Mouse (Mus musculus): Measurements from ENCODE around the gene Gpatch8.

The Gpatch8 gene

DNA sequence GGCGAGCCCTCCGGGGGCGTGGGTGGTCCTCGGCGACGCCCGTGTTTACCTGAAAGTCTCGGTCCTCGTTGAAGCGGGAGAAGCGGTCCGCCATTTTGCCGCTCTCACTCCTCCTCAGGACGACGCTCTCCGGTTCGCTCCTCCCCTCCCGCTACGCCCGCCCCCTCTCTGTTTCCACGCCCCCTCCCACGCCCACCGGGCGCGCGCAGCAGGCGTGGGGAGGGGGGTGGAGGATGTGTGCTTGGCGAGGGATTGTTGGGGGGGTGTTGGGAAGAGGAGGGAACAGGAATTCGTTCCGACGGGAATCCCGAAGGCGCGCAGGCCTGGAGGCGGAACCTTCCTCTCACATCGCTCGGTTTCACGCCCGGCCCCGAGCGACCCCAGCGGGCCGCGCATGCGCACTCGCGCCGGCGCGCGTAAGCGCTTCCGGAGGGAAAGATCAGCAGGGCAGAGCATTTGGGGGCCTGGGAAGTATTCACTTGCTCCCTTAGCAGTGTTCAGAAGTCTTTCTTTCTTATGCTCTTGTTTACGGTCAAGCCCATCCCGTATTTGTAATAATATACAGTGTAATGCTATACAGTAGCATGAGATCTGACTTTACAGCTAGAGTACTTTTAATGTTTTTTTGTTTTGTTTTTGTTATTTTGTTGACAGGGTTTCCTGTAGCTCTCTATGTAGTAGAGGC is at the start of gene Gpatch8:
Gene Gpatch8 (minus strand): TSS at position 362 of the 685 bp plus-strand sequence.
- peak; percentile 98 to 99 for DNase-seq (ENCODE audit: inconsistent age in 2 of 2, low spot score in 1 of 2)

- DNase-seq (ENCODE audit: inconsistent age in 2 of 2, low spot score in 1 of 2), result peak; percentile 49 to 82
Measured at GRCm38 (mm10) chr11:102604777-102605552, 48.8 kb upstream of the Gpatch8 start.

DNA sequence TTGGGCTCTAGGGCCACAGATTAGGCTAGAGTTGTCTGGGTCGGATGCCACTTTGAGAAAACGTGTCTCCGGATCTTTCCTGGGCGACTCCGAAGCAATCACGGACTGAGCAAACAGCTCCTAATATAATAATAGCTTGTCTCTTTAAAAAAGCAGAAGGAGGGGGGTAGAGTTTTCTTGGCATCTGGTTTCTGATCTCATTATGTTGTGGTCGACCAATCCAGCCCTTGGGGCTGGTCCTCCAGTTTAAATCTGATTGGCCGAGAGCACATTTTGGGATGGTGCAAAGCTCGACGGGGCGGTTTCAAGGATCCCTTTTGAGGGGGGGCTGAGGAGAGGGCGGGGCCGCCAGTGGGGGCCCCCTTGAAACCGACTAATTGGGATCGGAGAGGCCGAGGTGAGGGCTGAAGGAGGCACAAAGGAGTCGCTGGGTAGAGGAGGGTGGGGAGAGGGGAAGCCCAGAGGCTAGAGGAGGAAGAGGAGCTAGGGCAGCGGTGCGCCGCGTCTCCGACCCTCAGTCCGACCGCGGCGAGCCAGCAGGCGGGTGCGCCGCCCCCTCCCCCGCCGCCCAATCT is 47.9 kb upstream of the Gpatch8 start, which contains the start of gene Fzd2:
Gene Fzd2 (plus strand): TSS at position 387 of the 575 bp plus-strand sequence.
- peak; percentile 88 to 95 for DNase-seq (ENCODE audit: inconsistent age in 2 of 2, low spot score in 1 of 2)

GRCm38 (mm10) chr11:102603496-102603850 is 47.3 kb upstream of the Gpatch8 start:
- peak; percentile 52 to 84 for DNase-seq (ENCODE audit: inconsistent age in 2 of 2, low spot score in 1 of 2)

DNA sequence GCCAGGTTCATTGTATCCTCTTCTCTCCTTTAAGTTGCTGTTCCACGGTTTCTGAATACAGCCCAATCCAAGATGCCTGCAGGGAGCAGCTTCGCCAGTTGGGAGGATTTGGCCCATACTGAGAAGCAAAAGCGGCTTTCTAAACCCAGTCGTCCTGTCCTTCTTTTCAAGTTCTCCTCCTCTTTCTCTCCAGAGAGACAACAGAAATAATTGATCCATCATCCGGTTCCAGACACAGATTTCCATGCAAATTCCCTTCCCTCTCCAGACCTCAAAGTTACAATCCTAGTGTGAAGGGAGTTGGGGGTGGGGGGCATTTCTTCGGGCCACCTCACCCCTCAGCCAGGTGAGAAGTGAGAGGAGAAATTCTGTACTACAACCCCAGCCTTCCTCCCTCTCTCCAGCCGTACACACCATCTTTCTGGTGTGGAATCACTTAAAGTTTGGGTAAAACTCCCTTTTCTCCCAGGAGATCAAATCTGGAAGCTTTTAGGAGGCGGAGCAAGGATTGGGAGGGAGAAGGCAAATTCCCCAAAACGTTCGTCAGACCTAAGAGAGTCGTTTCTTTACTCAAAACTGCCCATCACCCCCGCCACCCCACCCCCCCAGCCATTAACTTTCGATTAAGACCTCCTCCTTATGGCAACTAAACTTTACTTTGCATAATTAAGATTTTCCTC is 46.8 kb upstream of the Gpatch8 start:
- DNase-seq (ENCODE audit: inconsistent age in 2 of 2, low spot score in 1 of 2), result no peak

DNA sequence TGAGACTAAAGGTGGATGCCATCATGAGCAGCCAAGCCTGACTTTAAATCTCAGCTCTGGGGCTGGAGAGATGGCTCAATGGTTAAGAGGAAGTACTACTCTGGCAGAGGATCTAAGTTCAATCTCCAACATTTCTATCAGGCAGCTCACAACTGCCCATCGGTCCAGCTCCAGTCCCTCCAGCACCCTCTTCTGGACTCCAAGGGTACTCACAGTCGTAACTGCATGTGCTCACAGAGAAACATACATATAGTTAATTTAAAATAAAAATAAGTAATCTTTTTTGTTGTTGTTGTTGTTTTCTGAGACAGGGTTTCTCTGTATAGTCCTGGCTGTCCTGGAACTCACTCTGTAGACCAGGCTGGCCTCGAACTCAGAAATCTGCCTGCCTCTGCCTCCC is 43.7 kb upstream of the Gpatch8 start:
- no peak for DNase-seq (ENCODE audit: inconsistent age in 2 of 2, low spot score in 1 of 2)

DNA sequence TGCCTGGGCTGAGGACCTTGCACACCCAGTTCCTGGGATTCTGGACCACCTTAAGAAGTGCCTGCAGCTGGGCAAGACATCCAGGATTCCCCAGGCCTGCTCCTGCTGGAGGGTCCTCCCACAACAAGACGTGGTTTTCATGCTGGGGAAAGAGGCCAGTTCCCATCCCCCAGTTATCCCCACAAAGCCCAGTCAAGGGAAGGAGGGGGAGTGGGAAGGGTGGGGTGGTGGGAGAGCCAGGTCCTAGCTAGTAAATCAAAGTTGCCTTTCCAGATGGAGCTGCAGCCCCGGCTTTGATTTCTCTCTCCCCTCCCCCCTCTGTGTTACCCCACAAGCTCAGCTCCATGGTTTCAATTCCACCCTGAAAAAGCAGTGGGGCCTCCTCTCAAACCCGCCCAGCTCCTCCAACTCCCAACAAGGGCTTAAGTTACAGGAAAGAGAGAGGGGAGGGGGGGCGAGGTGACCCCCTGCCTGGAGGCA is 39.2 kb upstream of the Gpatch8 start:
- DNase-seq (ENCODE audit: inconsistent age in 2 of 2, low spot score in 1 of 2), result no peak

GRCm38 (mm10) chr11:102587554-102587953 is 31.4 kb upstream of the Gpatch8 start:
- DNase-seq (ENCODE audit: inconsistent age in 2 of 2, low spot score in 1 of 2), result no peak

- DNase-seq (ENCODE audit: inconsistent age in 2 of 2, low spot score in 1 of 2), result no peak
Measured at GRCm38 (mm10) chr11:102586445-102587130, 30.4 kb upstream of the Gpatch8 start.

- no peak for DNase-seq (ENCODE audit: inconsistent age in 2 of 2, low spot score in 1 of 2)
Measured at GRCm38 (mm10) chr11:102582736-102583135, 26.5 kb upstream of the Gpatch8 start.

GRCm38 (mm10) chr11:102582016-102582610 is 25.9 kb upstream of the Gpatch8 start:
- no peak for DNase-seq (ENCODE audit: inconsistent age in 2 of 2, low spot score in 1 of 2)

GRCm38 (mm10) chr11:102581281-102582015 is 25.3 kb upstream of the Gpatch8 start:
- DNase-seq (ENCODE audit: inconsistent age in 2 of 2, low spot score in 1 of 2), result no peak

- no peak for DNase-seq (ENCODE audit: inconsistent age in 2 of 2, low spot score in 1 of 2)
Measured at GRCm38 (mm10) chr11:102580034-102580330, 23.8 kb upstream of the Gpatch8 start.

GRCm38 (mm10) chr11:102579165-102580033 is 23.2 kb upstream of the Gpatch8 start, which contains the start of gene Gm11627:
Gene Gm11627, minus strand, starts transcription at chr11:102579461.
- DNase-seq (ENCODE audit: inconsistent age in 2 of 2, low spot score in 1 of 2), result no peak

- peak; percentile 81 to 92 for DNase-seq (ENCODE audit: inconsistent age in 2 of 2, low spot score in 1 of 2)
Measured at GRCm38 (mm10) chr11:102578341-102579118, 22.3 kb upstream of the Gpatch8 start.

GRCm38 (mm10) chr11:102576050-102576754 is 20.0 kb upstream of the Gpatch8 start:
- DNase-seq (ENCODE audit: inconsistent age in 2 of 2, low spot score in 1 of 2), result no peak

GRCm38 (mm10) chr11:102575034-102575433 is 18.8 kb upstream of the Gpatch8 start:
- no peak for DNase-seq (ENCODE audit: inconsistent age in 2 of 2, low spot score in 1 of 2)

Measured in adrenal gland, adult (tissue).